Mouse (Mus musculus) c-Kit-positive CD71-negative TER-119-negative erythroid progenitor cells, embryonic 14.5 days (primary cell): Measurements from ENCODE around the gene Cdc73.
"Not testable (repeated sequence)": the region's sequence is repeated elsewhere in the genome, so short reads cannot be mapped to it uniquely, and the experiment has no call there.

Source experiments
- DNase-seq: peaks from one replicate; pipeline ENCODE4 v3.0.0-alpha.2; 2013; ENCODE audit warnings: low read depth

Gene Cdc73

GRCm38 (mm10) chr1:143702741-143703262 is at the start of gene Cdc73:
Gene Cdc73 (minus strand): TSS chr1:143702893.
- peak; percentile 65 for DNase-seq

- no peak for DNase-seq
These were observed 43.2 kb upstream of the Cdc73 start for GRCm38 (mm10) chr1:143745871-143746270.

DNA sequence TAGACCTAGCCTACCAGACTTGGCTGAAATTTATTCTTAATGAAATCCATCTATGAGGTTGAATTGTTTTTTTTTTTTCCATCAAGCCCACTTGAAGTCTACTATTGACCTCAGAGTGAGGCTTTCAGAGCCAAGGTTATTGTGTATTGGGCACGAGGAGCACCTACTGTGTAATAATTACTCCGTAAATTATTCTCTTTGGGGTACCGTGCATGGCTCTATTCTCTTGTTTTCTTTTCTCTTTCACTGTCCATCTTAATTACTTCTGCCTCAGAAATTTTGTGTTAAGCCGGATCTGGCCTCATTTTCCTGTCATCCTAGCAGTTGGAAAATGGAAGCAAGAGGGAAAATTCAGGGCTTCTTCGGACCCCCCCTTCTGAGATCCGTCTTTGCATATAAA is 39.5 kb upstream of the Cdc73 start:
- DNase-seq = no peak

GRCm38 (mm10) chr1:143741331-143741730 is 38.6 kb upstream of the Cdc73 start:
- DNase-seq = no peak

- DNase-seq = no peak
These were observed 37.9 kb upstream of the Cdc73 start for GRCm38 (mm10) chr1:143740581-143740980.

- peak; percentile 70 for DNase-seq
These were observed 37.0 kb upstream of the Cdc73 start for GRCm38 (mm10) chr1:143739361-143740350.

DNA sequence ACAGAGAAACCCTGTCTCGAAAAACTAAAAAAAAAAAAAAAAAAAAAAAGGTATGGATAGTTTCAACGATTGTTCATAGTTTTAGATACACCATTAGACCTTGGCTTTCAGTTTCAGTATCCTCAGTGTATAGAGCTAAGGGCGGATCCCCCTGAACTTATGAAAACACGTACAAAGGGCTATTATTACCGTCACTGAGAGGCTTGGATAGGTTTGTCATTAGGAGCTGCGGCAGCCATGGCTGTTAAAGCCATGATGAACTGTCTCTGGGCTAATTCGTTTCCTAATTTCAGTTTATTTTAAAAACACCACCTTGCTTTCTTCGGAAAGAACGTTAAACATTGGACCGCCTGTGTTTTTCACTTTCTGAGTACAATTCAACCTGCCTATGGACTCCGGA is 36.1 kb upstream of the Cdc73 start:
- DNase-seq = no peak

DNA sequence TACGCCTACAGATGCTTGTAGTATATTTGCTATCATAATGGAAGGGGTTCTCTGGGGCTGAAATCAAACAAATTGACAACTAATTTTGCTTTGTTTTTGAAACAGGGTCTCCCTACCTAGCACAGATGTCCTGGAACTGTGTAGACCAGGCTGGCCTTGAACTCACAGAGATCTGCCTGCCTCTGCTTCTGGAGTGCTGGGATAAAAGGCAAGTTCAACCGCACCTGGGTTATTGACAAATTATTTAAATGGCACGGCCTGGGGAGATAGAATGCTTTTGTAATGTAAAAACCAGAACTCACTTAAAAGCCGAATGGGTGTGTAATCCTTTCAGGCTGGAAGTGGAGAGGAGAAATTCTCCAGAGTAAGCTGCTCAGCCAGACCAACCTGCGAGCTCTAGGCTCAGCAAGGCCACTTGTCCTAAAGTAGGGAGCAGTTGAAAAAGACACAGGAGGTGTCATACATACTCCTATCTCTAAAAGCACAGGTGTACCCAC is 31.3 kb upstream of the Cdc73 start:
- no peak for DNase-seq

DNA sequence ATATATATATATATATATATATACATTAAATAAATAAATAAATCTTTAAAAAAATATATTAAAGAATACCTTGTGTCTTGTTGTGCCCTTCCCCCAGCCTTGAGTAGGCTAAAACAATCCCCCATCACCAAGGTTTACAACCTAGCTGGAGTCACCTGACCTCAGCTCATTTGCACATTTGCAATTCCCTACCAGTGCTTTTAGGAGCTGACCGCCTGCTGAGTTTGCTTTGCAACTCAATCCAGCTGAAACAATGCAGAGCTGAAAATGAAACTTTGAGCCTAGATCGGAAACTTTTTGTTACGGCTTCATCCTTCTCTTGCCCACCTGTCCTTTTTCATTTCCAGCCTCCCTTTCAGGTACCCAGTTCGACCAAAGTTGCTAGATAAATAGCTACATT is 29.0 kb upstream of the Cdc73 start:
- no peak for DNase-seq

GRCm38 (mm10) chr1:143730899-143731298 is 28.2 kb upstream of the Cdc73 start:
- peak; percentile 51 for DNase-seq

GRCm38 (mm10) chr1:143727701-143728445 is 25.2 kb upstream of the Cdc73 start:
- DNase-seq = no peak

DNA sequence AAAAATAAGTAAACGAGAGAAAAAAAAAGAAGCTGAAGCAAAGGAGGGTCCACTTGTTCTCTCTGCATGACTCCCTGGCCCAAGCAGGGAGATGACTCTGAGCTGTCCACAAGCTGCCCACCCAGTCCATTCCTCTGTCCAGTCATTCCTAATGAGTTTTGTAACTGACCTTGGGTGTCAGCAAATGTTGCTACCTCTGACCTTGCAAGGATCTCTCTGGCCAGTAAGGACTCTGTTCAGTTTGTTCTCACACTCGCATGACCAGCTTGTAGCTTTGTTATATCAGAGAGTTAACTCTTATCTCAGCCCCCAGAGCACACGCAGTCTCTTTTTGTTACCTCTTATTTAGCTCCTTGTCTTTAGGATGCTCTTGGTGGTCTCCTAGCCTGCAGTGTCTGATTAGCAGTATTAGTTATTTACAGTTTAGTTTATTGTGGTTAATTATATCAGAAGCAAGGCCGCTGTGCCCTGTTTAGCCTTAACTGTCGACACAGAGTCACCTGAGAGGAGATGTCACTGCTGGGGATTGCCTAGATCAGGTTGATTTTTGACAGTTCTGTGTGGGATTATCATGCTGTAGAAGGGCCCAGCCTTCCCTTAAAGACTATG is 21.9 kb upstream of the Cdc73 start:
- DNase-seq = no peak

- DNase-seq = not testable (repeated sequence)
These were observed 13.3 kb upstream of the Cdc73 start, which contains the start of gene Glrx2 for GRCm38 (mm10) chr1:143716038-143716437. Gene Glrx2 (plus strand): TSS chr1:143716338.

GRCm38 (mm10) chr1:143710627-143710976 is 7.9 kb upstream of the Cdc73 start:
- DNase-seq = no peak

DNA sequence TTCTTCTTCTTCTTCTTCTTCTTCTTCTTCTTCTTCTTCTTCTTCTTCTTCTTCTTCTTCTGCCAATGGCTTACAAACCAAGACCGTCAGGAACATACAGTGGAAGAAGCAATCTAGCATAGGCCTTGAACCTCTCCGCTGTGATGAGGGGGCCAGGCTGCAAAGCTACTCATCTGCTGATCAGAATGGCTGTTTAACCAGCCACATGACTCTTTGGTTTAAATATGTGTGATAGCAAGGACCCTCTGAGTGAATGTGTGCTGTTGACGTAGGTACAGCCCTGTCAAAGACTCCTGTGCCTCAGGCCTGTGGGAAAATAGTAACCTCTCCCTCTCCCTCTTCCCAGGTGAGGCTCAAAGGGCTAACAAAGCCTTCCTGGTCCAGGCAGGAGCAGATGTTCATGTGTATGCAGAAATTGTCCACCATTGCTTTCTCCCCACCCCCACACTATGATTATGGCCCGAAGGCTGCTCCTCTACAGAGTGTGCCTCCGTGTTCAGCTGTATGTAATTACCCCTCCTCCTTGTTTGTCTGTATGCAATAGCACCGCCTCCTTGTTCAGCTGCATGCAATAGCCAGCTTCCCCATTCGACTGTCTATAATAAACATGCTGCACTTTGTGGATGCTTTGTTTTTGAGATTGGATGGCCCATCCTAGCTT is 7.4 kb upstream of the Cdc73 start:
- no peak for DNase-seq

DNA sequence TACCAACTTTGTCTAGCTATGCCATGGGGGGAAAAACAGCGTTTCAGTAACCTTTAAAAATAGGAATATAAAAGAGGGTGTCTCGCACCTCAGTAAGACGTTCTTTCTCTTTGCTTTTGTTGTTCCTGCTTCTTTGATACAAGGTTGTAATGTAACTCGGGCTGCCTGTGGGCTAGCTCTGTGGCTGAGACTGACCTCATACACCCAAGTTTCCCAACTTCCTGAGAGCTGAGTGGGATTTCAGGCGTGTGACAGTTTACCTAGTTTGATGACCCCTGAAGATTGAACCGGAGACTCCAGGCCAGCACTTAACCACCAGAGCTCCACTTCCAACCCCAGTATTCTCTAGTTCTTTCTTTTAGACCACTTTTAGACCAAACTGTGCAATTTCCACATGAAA is 5.7 kb upstream of the Cdc73 start:
- DNase-seq = no peak

DNA sequence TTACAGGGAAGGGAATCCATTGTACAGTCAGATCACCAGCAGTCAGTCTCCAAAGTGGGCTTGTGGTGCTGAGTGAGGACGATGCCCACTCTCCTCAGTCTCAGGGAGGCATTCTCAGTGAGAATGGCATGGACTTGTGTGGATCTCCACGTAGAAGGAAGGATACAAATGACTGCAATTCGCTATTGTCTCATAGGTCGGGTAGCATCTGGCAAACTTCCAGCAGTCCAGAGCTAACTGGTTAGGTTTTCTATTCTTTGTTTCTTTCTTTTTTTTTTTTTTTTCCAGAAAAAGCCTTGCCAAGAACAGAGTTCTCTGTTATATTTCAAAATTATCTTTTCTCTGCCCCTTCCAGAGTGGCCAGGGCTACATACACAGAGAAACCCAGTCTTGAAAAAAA is 4.3 kb upstream of the Cdc73 start:
- no peak for DNase-seq

DNA sequence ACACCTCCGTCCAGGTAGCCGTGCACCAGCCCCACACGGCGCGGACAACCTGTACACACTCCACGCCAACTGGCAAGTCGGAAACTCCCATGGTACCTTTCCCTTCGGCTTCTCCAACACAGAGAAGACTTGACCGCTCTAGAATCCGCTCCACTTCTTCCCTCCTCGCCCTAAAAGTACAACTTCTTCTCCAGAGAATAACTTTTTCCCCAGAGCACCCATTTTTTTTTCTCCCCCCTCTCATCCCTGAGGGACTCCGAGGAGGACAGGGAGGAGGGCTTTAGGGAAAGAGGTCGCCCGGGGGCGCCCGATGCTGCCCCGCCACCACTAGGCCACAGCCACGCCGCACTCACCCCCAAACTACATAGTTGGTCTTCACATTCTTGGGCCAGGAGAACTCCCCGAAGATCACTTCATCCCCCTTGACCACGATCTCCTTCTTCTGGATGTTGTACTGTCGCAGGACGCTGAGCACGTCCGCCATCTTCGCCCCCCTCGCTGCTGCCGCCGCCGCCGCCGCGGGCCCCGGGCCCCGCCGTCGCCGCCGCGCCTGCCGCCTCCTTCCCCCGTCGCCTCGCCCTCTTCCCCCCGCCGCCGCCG is 452 bp downstream of the Cdc73 start:
- peak; percentile 17 for DNase-seq

DNA sequence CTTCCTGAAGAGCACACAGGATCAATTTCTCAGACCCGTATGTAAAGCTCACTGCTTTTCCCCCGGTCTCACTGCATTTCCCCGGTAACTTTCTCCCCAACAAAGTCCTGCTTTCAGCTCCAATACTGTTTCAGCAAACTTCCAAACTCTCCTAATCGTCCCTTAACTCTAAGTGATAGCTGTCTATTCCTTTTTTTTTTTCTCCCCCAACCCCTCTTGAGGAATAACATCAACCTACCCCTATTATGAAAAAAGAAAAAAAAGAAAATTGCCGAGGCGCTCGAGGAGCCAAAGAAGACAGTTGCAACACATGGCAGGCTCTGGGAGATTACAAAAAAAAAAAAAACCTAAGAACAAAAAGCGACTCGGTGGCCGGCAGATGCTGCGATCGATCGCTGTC is 957 bp downstream of the Cdc73 start:
- DNase-seq = no peak

DNA sequence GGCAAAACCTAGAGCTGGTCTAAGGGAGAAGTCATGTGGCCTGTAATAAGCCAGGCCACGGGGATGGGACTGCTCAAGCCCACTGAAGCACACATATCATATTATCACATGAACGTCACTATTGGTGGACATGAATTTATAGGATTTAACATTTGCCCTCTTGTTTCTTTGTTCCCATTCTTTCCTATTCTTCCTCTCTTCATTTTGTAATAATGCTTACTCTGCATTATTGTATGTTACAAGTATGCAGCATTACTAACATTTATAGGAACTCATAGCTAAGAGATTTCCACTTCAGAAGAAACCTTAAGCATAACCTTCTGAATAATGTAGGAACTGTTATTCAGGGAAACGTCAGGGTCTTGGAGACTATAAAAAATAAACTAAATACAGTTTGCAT is 17.8 kb downstream of the Cdc73 start:
- no peak for DNase-seq

DNA sequence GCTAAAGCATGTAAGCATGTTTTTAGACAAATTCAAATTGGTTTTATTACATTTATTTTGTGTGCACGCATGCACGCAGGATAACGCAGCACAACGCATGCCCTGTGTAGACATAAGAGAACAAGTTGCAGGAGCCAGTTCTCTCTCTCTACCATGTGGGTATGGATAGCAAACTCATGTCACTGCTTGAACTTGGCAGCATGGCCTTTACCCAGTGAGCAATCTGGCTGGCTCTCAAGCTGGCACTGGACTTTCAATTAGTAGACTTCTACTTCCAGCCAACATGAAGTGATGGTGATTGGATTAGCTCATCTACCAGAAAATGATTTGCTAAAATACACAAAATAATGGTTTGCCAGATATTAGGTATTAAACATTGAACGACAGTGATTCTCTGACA is 21.6 kb downstream of the Cdc73 start:
- DNase-seq = no peak
